Mouse (Mus musculus): ENCODE results near the gene Urb2. TPM values are rescaled to one million over a fixed set of nuclear protein-coding genes. Genes with fewer than 3 reads are reported as not detected.

Urb2 gene
- polyA plus RNA-seq, 1 experiment = 9.8 TPM

DNA sequence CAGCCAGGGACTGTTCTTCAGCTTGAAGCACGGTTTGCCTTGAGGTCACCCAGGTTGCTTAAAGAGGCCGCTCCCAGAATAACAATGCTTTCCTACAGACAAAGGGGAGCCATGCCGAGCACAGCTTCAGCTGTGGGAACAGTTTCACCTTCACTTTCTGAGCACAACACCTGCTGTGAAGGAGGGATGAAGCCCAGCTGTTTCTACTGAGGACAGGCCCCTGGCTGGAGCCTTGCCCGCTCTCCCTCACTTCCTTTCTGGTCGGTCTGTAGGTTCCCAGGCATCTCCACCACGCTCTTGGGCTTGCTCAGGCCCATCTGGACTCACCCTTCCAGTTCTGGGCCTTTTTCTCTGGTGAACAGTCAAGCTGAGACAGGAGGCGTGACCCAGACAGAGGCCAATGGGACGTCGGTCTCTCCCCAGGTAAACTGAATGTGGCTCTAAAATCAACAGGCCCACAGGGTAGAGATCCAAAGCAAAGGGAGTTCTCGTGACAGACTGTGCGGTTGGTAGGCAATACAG lies 66.8 kb downstream of the Urb2 start:
- no peak for TF ChIP-seq MYOD1 (IDR thresholded peaks at IDR 0.05; ENCODE audit: control insufficient read depth, insufficient read length, low read depth)
- no peak for TF ChIP-seq MAX (IDR thresholded peaks at IDR 0.05)
- TF ChIP-seq FOSL1 (IDR thresholded peaks at IDR 0.05; ENCODE audit: insufficient read depth, low read length, poor library complexity, severe bottlenecking) = no peak
- no peak for TF ChIP-seq USF1 (IDR thresholded peaks at IDR 0.05; ENCODE audit: low read depth)
- no peak for TF ChIP-seq MYOG (IDR thresholded peaks at IDR 0.05; ENCODE audit: control insufficient read depth, extremely low read depth, insufficient read length)
- no peak for TF ChIP-seq CEBPB (IDR thresholded peaks at IDR 0.05; ENCODE audit: low read depth)
- no peak for TF ChIP-seq CTCF (IDR thresholded peaks at IDR 0.05; ENCODE audit: control insufficient read depth, insufficient read depth, insufficient read length)
- Histone ChIP-seq H3K36me3 (ENCODE audit: control insufficient read depth, insufficient read depth) (no peaks in the 10 kb centered on the region), H3K79me2 (ENCODE audit: control insufficient read depth, insufficient read depth) (no peaks in the 10 kb centered on the region), H3K79me3 (ENCODE audit: low read depth) (no peaks in the 10 kb centered on the region), H3K27me3 (ENCODE audit: control insufficient read depth, insufficient read depth, insufficient read length) (no peaks in the 10 kb centered on the region), H3K4me3 (ENCODE audit: insufficient read depth, poor library complexity, severe bottlenecking) (no peak overlapping the region), H3ac (ENCODE audit: control insufficient read depth, insufficient read length, low read depth) (no peak overlapping the region)

DNA sequence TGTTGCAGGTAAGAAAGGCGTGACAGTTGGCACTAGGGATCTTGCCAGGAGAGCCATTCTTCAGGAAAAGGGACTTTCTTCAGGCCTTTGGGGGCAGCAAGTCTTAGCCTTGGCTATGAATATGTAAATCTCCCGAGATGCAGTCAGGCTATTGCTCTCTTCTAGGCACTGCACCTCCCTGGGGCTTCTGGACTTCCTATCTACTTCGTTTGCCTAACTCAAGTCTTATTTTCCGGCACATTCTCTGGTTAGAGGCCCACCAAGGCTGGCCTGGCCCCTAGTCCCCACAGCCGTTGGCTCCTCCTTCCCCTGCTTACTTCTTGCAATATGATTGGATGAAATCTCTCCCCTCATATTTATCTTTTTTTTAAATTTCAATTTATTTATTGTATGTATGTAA lies 67.7 kb downstream of the Urb2 start:
- H3K79me2 ChIP-seq (ENCODE audit: control insufficient read depth, insufficient read depth) = no peaks in the 10 kb centered on the region
- H3K4me3 ChIP-seq (ENCODE audit: insufficient read depth, poor library complexity, severe bottlenecking) = no peak overlapping the region
- H3K36me3 ChIP-seq (ENCODE audit: control insufficient read depth, insufficient read depth) = no peaks in the 10 kb centered on the region
- no peak overlapping the region for H3ac ChIP-seq (ENCODE audit: control insufficient read depth, insufficient read length, low read depth)
- no peak for TF ChIP-seq MAX (IDR thresholded peaks at IDR 0.05)
- TF ChIP-seq FOSL1 (IDR thresholded peaks at IDR 0.05; ENCODE audit: insufficient read depth, low read length, poor library complexity, severe bottlenecking) = no peak
- TF ChIP-seq CEBPB (IDR thresholded peaks at IDR 0.05; ENCODE audit: low read depth) = no peak
- no peak for TF ChIP-seq USF1 (IDR thresholded peaks at IDR 0.05; ENCODE audit: low read depth)
- TF ChIP-seq MYOG (IDR thresholded peaks at IDR 0.05; ENCODE audit: control insufficient read depth, extremely low read depth, insufficient read length) = no peak
- TF ChIP-seq CTCF (IDR thresholded peaks at IDR 0.05; ENCODE audit: control insufficient read depth, insufficient read depth, insufficient read length) = no peak
- no peak for TF ChIP-seq MYOD1 (IDR thresholded peaks at IDR 0.05; ENCODE audit: control insufficient read depth, insufficient read length, low read depth)
- H3K27me3 ChIP-seq (ENCODE audit: control insufficient read depth, insufficient read depth, insufficient read length) = no peaks in the 10 kb centered on the region
- no peaks in the 10 kb centered on the region for H3K79me3 ChIP-seq (ENCODE audit: low read depth)

DNA sequence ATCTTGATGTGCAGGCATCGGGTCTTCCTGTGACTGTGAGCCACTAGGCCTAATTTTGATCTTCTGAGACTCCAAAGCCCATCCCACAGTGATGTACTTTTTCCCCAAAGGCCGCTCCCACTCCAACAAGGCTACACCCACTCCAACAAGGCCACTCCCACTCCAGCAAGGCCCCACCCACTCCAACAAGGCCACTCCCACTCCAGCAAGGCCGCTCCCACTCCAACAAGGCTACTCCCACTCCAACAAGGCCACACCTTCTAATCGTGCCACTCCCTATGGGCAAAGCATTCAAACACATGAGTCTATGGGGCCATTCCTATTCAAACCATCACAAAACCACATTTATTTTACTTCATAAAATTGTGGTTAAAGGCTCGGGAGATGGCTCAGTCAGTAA lies 69.2 kb downstream of the Urb2 start:
- Histone ChIP-seq H3K27me3 (ENCODE audit: control insufficient read depth, insufficient read depth, insufficient read length) (no peaks in the 10 kb centered on the region), H3K4me3 (ENCODE audit: insufficient read depth, poor library complexity, severe bottlenecking) (no peak overlapping the region), H3K79me2 (ENCODE audit: control insufficient read depth, insufficient read depth) (no peaks in the 10 kb centered on the region), H3K79me3 (ENCODE audit: low read depth) (no peaks in the 10 kb centered on the region), H3ac (ENCODE audit: control insufficient read depth, insufficient read length, low read depth) (no peak overlapping the region), H3K36me3 (ENCODE audit: control insufficient read depth, insufficient read depth) (no peaks in the 10 kb centered on the region)
- TF ChIP-seq MYOG (IDR thresholded peaks at IDR 0.05; ENCODE audit: control insufficient read depth, extremely low read depth, insufficient read length) (no peak), MAX (IDR thresholded peaks at IDR 0.05) (no peak), MYOD1 (IDR thresholded peaks at IDR 0.05; ENCODE audit: control insufficient read depth, insufficient read length, low read depth) (no peak), CEBPB (IDR thresholded peaks at IDR 0.05; ENCODE audit: low read depth) (no peak), FOSL1 (IDR thresholded peaks at IDR 0.05; ENCODE audit: insufficient read depth, low read length, poor library complexity, severe bottlenecking) (no peak), USF1 (IDR thresholded peaks at IDR 0.05; ENCODE audit: low read depth) (no peak)

Small RNAs within 50 kb of the gene (microRNA-seq; reads per million reads assigned to microRNA genes)
- not detected for gene Mir1967 (ENCODE audit: borderline microRNAs expressed)

Other genes starting within 250 kb of the Urb2 start
- 19.7 TPM for gene Rab4a, start 215.5 kb upstream of the Urb2 start, polyA plus RNA-seq (2012; fragmentation: generic; extraction: Trizol)
- gene Ccsap, start 161.3 kb upstream of the Urb2 start, polyA plus RNA-seq (2012; fragmentation: generic; extraction: Trizol) = 3.3 TPM
- gene Acta1, start 126.8 kb upstream of the Urb2 start, polyA plus RNA-seq (2012; fragmentation: generic; extraction: Trizol) = 23.4 TPM
- gene Nup133, start 72.2 kb upstream of the Urb2 start, polyA plus RNA-seq (2012; fragmentation: generic; extraction: Trizol) = 19.7 TPM
- 8.9 TPM for gene Abcb10, start 38.4 kb upstream of the Urb2 start, polyA plus RNA-seq (2012; fragmentation: generic; extraction: Trizol)
- 26.2 TPM for gene Taf5l, start 111 bp upstream of the Urb2 start, polyA plus RNA-seq (2012; fragmentation: generic; extraction: Trizol)
- 55.5 TPM for gene Galnt2, start 209.9 kb downstream of the Urb2 start, polyA plus RNA-seq (2012; fragmentation: generic; extraction: Trizol)

All from C2C12 (cell line).